Mouse (Mus musculus): ENCODE results near the gene Rrnad1. TPM values are rescaled to one million over a fixed set of nuclear protein-coding genes. Genes with fewer than 3 reads are reported as not detected.

Gene Rrnad1
- polyA plus RNA-seq, 1 experiment from 2014 or later: 17.0 TPM

DNA sequence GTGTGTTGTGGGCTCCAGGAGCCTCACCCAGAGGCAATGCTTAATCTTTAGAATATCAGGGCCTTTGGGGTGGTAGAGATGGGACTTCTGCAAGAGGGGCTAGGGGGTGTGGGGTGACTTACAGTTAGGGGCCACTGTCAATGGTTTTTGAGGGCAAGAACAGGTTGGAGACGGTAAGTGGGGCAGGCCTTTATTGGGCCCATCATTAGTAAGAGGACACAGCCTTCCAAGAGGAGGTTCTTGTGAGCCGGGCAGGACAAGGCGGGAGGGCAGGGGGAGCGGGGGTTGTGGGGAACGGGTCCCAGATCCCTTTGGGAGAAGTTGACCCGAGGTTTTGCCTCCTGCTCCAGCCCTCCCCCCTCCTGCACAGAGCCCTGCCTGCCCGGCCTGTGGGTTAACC, 17.0 kb downstream of the Rrnad1 start:
- ATAC-seq (ENCODE audit: low FRiP score): no peak
- Histone ChIP-seq H3K9ac (ENCODE audit: low read length) (no peak overlapping the region), H3K36me3 (ENCODE audit: control insufficient read depth, insufficient read depth, low read length) (peaks cover 11% of the 10 kb centered on the region), H3K9me3 (ENCODE audit: control insufficient read depth, low read length) (no peaks in the 10 kb centered on the region), H3K4me2 (no peak overlapping the region), H3K4me1 (ENCODE audit: control insufficient read depth, insufficient read depth, low read length) (peaks cover 21% of the 10 kb centered on the region), H3K27ac (ENCODE audit: low read depth, low read length) (no peak overlapping the region), H3K4me3 (ENCODE audit: low read depth, low read length) (no peak overlapping the region), H3K27me3 (ENCODE audit: control insufficient read depth, insufficient read depth, low read length) (no peaks in the 10 kb centered on the region)
- WGBS: 90% methylated on average over 7 of the region's 7 CpGs
- peak; percentile 8 for DNase-seq (ENCODE audit: low spot score, missing footprints)

DNA sequence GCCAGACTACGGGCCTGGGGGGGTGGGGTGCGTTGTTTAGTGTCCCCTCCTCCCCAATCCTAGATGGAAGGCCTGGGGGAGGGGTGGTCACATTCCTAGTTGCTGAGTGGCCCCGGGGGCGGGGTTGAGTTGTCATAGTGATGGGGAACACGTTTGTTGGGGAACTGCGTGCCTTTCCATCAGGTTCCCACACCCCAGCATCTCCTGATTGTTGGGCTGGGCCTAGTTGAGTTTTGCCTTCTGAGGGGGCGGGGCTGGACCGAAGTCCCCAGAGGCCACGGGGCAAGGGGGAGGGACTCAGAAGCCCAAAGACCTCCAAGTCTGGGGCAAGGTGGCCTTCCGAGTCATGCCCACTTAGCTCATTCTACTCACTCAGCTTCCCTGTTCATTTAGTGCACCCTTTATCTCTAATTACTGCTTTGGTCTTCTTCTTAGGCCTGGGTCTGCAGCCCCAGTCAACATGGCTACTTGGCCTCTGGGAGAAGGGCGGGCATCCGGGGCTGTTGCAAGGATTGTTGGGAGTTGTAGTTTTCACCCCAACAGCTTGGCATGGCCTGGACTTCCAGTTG, 19.9 kb downstream of the Rrnad1 start:
- Histone ChIP-seq H3K4me1 (ENCODE audit: control insufficient read depth, insufficient read depth, low read length) (peaks cover 33% of the 10 kb centered on the region), H3K9ac (ENCODE audit: low read length) (peak overlapping the region; percentile 53), H3K4me2 (peak overlapping the region; percentile 59), H3K36me3 (ENCODE audit: control insufficient read depth, insufficient read depth, low read length) (peaks cover 11% of the 10 kb centered on the region), H3K27ac (ENCODE audit: low read depth, low read length) (peak overlapping the region; percentile 76), H3K4me3 (ENCODE audit: low read depth, low read length) (peak overlapping the region; percentile 37), H3K9me3 (ENCODE audit: control insufficient read depth, low read length) (no peaks in the 10 kb centered on the region), H3K27me3 (ENCODE audit: control insufficient read depth, insufficient read depth, low read length) (no peaks in the 10 kb centered on the region)
- peak; percentile 97 for DNase-seq (ENCODE audit: low spot score, missing footprints)
- peak; percentile 41 for ATAC-seq (ENCODE audit: low FRiP score)
- WGBS: 4% methylated on average over 12 of the region's 12 CpGs

GRCm38 (mm10) chr3:87909874-87910273, 20.6 kb downstream of the Rrnad1 start:
- WGBS: 6% methylated on average over 4 of the region's 4 CpGs
- H3K4me2 ChIP-seq: peak overlapping the region; percentile 59
- ATAC-seq (ENCODE audit: low FRiP score): no peak
- peaks cover 11% of the 10 kb centered on the region for H3K36me3 ChIP-seq (ENCODE audit: control insufficient read depth, insufficient read depth, low read length)
- H3K4me1 ChIP-seq (ENCODE audit: control insufficient read depth, insufficient read depth, low read length): peaks cover 33% of the 10 kb centered on the region
- peak overlapping the region; percentile 76 for H3K27ac ChIP-seq (ENCODE audit: low read depth, low read length)
- H3K27me3 ChIP-seq (ENCODE audit: control insufficient read depth, insufficient read depth, low read length): no peaks in the 10 kb centered on the region
- peak; percentile 85 for DNase-seq (ENCODE audit: low spot score, missing footprints)
- H3K4me3 ChIP-seq (ENCODE audit: low read depth, low read length): peak overlapping the region; percentile 37; the same call in 1 of the 2 replicates
- H3K9me3 ChIP-seq (ENCODE audit: control insufficient read depth, low read length): no peaks in the 10 kb centered on the region
- peak overlapping the region; percentile 44 for H3K9ac ChIP-seq (ENCODE audit: low read length)

- no peaks in the 10 kb centered on the region for H3K9me3 ChIP-seq (ENCODE audit: control insufficient read depth, low read length)
- 0 out of 2 replicates have a peak overlapping the region, but pooled peaks have one; percentile 76 for H3K27ac ChIP-seq (ENCODE audit: low read depth, low read length)
- no peak overlapping the region for H3K4me3 ChIP-seq (ENCODE audit: low read depth, low read length)
- 98% methylated on average over 2 of the region's 2 CpGs for WGBS
- no peak overlapping the region; the same call in 1 of the 2 replicates for H3K9ac ChIP-seq (ENCODE audit: low read length)
- peaks cover 10% of the 10 kb centered on the region for H3K36me3 ChIP-seq (ENCODE audit: control insufficient read depth, insufficient read depth, low read length)
- peaks cover 33% of the 10 kb centered on the region for H3K4me1 ChIP-seq (ENCODE audit: control insufficient read depth, insufficient read depth, low read length)
- peak; percentile 83 for DNase-seq (ENCODE audit: low spot score, missing footprints)
- H3K27me3 ChIP-seq (ENCODE audit: control insufficient read depth, insufficient read depth, low read length): no peaks in the 10 kb centered on the region
- no peak for ATAC-seq (ENCODE audit: low FRiP score)
- H3K4me2 ChIP-seq: peak overlapping the region; percentile 59; the same call in 1 of the 2 replicates
Measured at GRCm38 (mm10) chr3:87909381-87909780, 21.1 kb downstream of the Rrnad1 start.

- 25% methylated on average over 1 of the region's 1 CpGs for WGBS
- no peaks in the 10 kb centered on the region for H3K9me3 ChIP-seq (ENCODE audit: control insufficient read depth, low read length)
- H3K4me1 ChIP-seq (ENCODE audit: control insufficient read depth, insufficient read depth, low read length): peaks cover 33% of the 10 kb centered on the region
- no peak for ATAC-seq (ENCODE audit: low FRiP score)
- peak overlapping the region; percentile 83 for H3K4me2 ChIP-seq
- peaks cover 1% of the 10 kb centered on the region; the same call in 1 of the 2 replicates for H3K36me3 ChIP-seq (ENCODE audit: control insufficient read depth, insufficient read depth, low read length)
- H3K4me3 ChIP-seq (ENCODE audit: low read depth, low read length): peak overlapping the region; percentile 100
- no peak for DNase-seq (ENCODE audit: low spot score, missing footprints)
- H3K27me3 ChIP-seq (ENCODE audit: control insufficient read depth, insufficient read depth, low read length): no peaks in the 10 kb centered on the region
- no peak overlapping the region for H3K27ac ChIP-seq (ENCODE audit: low read depth, low read length)
- H3K9ac ChIP-seq (ENCODE audit: low read length): peak overlapping the region; percentile 98
Measured at GRCm38 (mm10) chr3:87907906-87908305, 22.6 kb downstream of the Rrnad1 start.

- DNase-seq (ENCODE audit: low spot score, missing footprints): peak; percentile 93
Measured at GRCm38 (mm10) chr3:87906981-87907857, 23.3 kb downstream of the Rrnad1 start.

GRCm38 (mm10) chr3:87906601-87906980, 23.9 kb downstream of the Rrnad1 start:
- H3K4me1 ChIP-seq (ENCODE audit: control insufficient read depth, insufficient read depth, low read length): peaks cover 33% of the 10 kb centered on the region

More at GRCm38 (mm10) chr3:87906981-87907857, 23.3 kb downstream of the Rrnad1 start:
- peak overlapping the region; percentile 83 for H3K27ac ChIP-seq (ENCODE audit: low read depth, low read length)
- no peaks in the 10 kb centered on the region for H3K27me3 ChIP-seq (ENCODE audit: control insufficient read depth, insufficient read depth, low read length)
- peak overlapping the region; percentile 83 for H3K4me2 ChIP-seq
- H3K9ac ChIP-seq (ENCODE audit: low read length): peak overlapping the region; percentile 98
- H3K36me3 ChIP-seq (ENCODE audit: control insufficient read depth, insufficient read depth, low read length): no peaks in the 10 kb centered on the region
- peak overlapping the region; percentile 100 for H3K4me3 ChIP-seq (ENCODE audit: low read depth, low read length)
- under 1% methylated on average over 27 of the region's 27 CpGs for WGBS
- no peaks in the 10 kb centered on the region for H3K9me3 ChIP-seq (ENCODE audit: control insufficient read depth, low read length)
- peaks cover 33% of the 10 kb centered on the region for H3K4me1 ChIP-seq (ENCODE audit: control insufficient read depth, insufficient read depth, low read length)
- ATAC-seq (ENCODE audit: low FRiP score): no peak

DNA sequence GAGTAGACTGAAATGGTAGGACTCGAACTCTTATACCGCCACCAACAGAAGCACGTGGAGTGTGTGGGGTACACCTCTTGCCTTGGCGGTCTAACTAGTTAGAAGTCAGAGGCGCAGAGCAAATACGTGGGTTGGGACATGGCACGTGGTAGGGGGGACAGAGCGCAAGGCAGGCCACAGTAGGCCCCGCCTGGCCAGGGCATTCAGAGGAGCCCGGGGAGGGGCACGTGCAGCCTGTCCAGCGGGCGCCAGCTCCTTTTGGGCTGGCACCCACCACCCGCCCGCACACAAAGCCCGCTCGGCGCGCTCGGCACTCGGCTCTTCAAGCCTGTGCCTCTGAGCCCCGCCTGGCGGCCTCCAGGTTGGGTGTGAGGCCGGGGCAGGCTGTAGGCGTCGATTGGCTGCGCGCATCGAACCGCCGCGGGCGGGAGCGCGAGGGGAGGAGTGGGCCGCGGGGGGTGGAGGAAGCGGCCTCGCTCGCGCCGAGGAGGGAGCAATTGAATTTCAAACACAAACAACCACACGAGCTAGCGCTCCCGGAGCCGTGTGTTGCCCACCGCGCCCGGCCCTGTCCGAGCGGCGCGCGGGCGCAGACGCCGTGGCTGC, 24.5 kb downstream of the Rrnad1 start, which contains the start of gene Hdgf:
Gene Hdgf, plus strand, starts transcription at position 442 of the 606 bp plus-strand sequence.
- H3K27ac ChIP-seq (ENCODE audit: low read depth, low read length): peak within 1 kb of the TSS; percentile 83
- H3K4me2 ChIP-seq: peak within 1 kb of the TSS; percentile 83
- peak within 1 kb of the TSS; percentile 100 for H3K4me3 ChIP-seq (ENCODE audit: low read depth, low read length)
- H3K27me3 ChIP-seq (ENCODE audit: control insufficient read depth, insufficient read depth, low read length): no peaks in the 10 kb centered on the region
- peaks cover 32% of the 10 kb centered on the region for H3K4me1 ChIP-seq (ENCODE audit: control insufficient read depth, insufficient read depth, low read length)
- peak; percentile 96 for ATAC-seq (ENCODE audit: low FRiP score)
- H3K9me3 ChIP-seq (ENCODE audit: control insufficient read depth, low read length): no peaks in the 10 kb centered on the region
- no peaks in the 10 kb centered on the region for H3K36me3 ChIP-seq (ENCODE audit: control insufficient read depth, insufficient read depth, low read length)
- peak within 1 kb of the TSS; percentile 98 for H3K9ac ChIP-seq (ENCODE audit: low read length)
- under 1% methylated on average over 55 of the region's 57 CpGs for WGBS
- peak; percentile 99 for DNase-seq (ENCODE audit: low spot score, missing footprints)

More at GRCm38 (mm10) chr3:87906601-87906980, 23.9 kb downstream of the Rrnad1 start:
- peak overlapping the region; percentile 98 for H3K9ac ChIP-seq (ENCODE audit: low read length)
- H3K4me3 ChIP-seq (ENCODE audit: low read depth, low read length): peak overlapping the region; percentile 100
- no peaks in the 10 kb centered on the region for H3K36me3 ChIP-seq (ENCODE audit: control insufficient read depth, insufficient read depth, low read length)
- peak overlapping the region; percentile 83 for H3K4me2 ChIP-seq
- WGBS: 0% methylated on average over 43 of the region's 47 CpGs
- no peaks in the 10 kb centered on the region for H3K27me3 ChIP-seq (ENCODE audit: control insufficient read depth, insufficient read depth, low read length)
- ATAC-seq (ENCODE audit: low FRiP score) (peak; percentile 18), DNase-seq (ENCODE audit: low spot score, missing footprints) (peak; percentile 94)
- peak overlapping the region; percentile 83 for H3K27ac ChIP-seq (ENCODE audit: low read depth, low read length)
- H3K9me3 ChIP-seq (ENCODE audit: control insufficient read depth, low read length): no peaks in the 10 kb centered on the region

Measured in midbrain, embryonic 11.5 days (tissue).